Mouse (Mus musculus) left cerebral cortex, postnatal 4 days (tissue): ENCODE data around the gene Ptprh. TPM values are rescaled to one million over a fixed set of nuclear protein-coding genes. Genes with fewer than 3 reads are reported as not detected.
A peak's percentile ranks its signal among the peaks of the same experiment; 100 is the strongest.
"Not testable (repeated sequence)": the region's sequence is repeated elsewhere in the genome, so short reads cannot be mapped to it uniquely, and the experiment has no call there.

Experiments
- DNase-seq: peaks from one replicate; pipeline ENCODE4 v3.0.0-alpha.2; 2022
- intact Hi-C: fragments of 180-260 bp; cut with DNase I; formaldehyde crosslinking; loops from one replicate; pipeline ENCODE4 v1.15.1; 2025
- total RNA-seq, 2 experiments: library from RNA; stranded (reverse); gene quantifications; 2 replicates each; pipeline ENCODE4 v1.2.3; 2021

The Ptprh gene
- total RNA-seq, 2 experiments from 2014 or later: 1.7 to 2.1 TPM

GRCm38 (mm10) chr7:4524212-4524922 lies 79.5 kb downstream of the Ptprh start, which contains the start of gene Tnni3:
Tnni3 (minus strand) TSS chr7:4524229.
- peak; percentile 45 for DNase-seq
- intact Hi-C loops: not testable (repeated sequence)

GRCm38 (mm10) chr7:4523205-4524130 lies 80.4 kb downstream of the Ptprh start:
- no peak for DNase-seq
- intact Hi-C loops: no loop called here

GRCm38 (mm10) chr7:4522292-4522691 lies 81.5 kb downstream of the Ptprh start:
- DNase-seq: no peak
- intact Hi-C loops: no loop called here

GRCm38 (mm10) chr7:4521231-4522003 lies 82.4 kb downstream of the Ptprh start:
- DNase-seq: no peak
- intact Hi-C loops: no loop called here

- DNase-seq: no peak
- intact Hi-C loops: no loop called here
Observed at GRCm38 (mm10) chr7:4518487-4518886, 85.4 kb downstream of the Ptprh start.

GRCm38 (mm10) chr7:4516332-4517050 lies 87.3 kb downstream of the Ptprh start, which contains the start of gene Tnnt1:
Tnnt1 (minus strand) TSS chr7:4516382.
- DNase-seq: no peak
- intact Hi-C loops: no loop called here

GRCm38 (mm10) chr7:4515853-4516252 lies 88.0 kb downstream of the Ptprh start:
- no peak for DNase-seq
- intact Hi-C loops: no loop called here

- intact Hi-C loops: no loop called here
Observed at GRCm38 (mm10) chr7:4513829-4514712, 89.8 kb downstream of the Ptprh start.

GRCm38 (mm10) chr7:4513236-4513635 lies 90.6 kb downstream of the Ptprh start:
- DNase-seq: no peak
- intact Hi-C loops: no loop called here

More at GRCm38 (mm10) chr7:4513829-4514712, 89.8 kb downstream of the Ptprh start:
- no peak for DNase-seq

GRCm38 (mm10) chr7:4511489-4512224 lies 92.2 kb downstream of the Ptprh start:
- intact Hi-C loops: no loop called here
- no peak for DNase-seq

- intact Hi-C loops: no loop called here
Observed at GRCm38 (mm10) chr7:4509863-4510608, 93.8 kb downstream of the Ptprh start.

GRCm38 (mm10) chr7:4508739-4509116 lies 95.1 kb downstream of the Ptprh start:
- DNase-seq: no peak
- intact Hi-C loops: no loop called here

More at GRCm38 (mm10) chr7:4509863-4510608, 93.8 kb downstream of the Ptprh start:
- peak; percentile 72 for DNase-seq

GRCm38 (mm10) chr7:4508062-4508738 lies 95.6 kb downstream of the Ptprh start:
- no peak for DNase-seq

GRCm38 (mm10) chr7:4507220-4507619 lies 96.6 kb downstream of the Ptprh start:
- DNase-seq: no peak
- intact Hi-C loops: no loop called here

More at GRCm38 (mm10) chr7:4508062-4508738, 95.6 kb downstream of the Ptprh start:
- intact Hi-C loops: no loop called here

GRCm38 (mm10) chr7:4504646-4505435 lies 99.0 kb downstream of the Ptprh start:
- intact Hi-C loops: no loop called here
- DNase-seq: no peak

- DNase-seq: no peak
- intact Hi-C loops: no loop called here
Observed at GRCm38 (mm10) chr7:4503858-4504257, 100.0 kb downstream of the Ptprh start.
